Mouse (Mus musculus): ENCODE data around the gene Clasrp.

DNA sequence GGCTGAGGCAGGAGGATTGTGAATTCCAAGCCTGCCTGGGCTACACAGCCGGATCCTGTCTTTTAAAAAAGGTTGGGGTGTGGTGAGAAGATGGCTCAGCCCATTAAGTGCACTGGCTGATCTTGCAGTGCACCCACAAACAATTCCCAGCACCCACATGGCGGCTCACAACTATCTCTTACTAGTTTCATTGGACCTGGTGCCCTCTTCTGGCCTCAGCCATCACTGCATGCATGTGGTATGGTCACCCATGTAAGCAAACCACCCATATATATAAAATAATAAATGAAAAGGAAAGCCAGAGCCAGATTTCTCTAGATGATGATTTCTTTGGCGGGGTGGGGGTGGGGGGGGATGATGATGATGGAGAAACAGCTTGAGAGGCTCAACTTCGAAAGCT is 39.8 kb downstream of the Clasrp start:
- TF ChIP-seq POLR2A (IDR thresholded peaks at IDR 0.05; ENCODE audit: extremely low read depth, insufficient read depth, low read length) = no peak
- peak; percentile 25 for TF ChIP-seq CTCF (IDR thresholded peaks at IDR 0.05; ENCODE audit: extremely low read depth, insufficient read depth, low read length)
